Comparison of ENCODE assay signal across 15 mouse cellular contexts in the genomic region with DNA sequence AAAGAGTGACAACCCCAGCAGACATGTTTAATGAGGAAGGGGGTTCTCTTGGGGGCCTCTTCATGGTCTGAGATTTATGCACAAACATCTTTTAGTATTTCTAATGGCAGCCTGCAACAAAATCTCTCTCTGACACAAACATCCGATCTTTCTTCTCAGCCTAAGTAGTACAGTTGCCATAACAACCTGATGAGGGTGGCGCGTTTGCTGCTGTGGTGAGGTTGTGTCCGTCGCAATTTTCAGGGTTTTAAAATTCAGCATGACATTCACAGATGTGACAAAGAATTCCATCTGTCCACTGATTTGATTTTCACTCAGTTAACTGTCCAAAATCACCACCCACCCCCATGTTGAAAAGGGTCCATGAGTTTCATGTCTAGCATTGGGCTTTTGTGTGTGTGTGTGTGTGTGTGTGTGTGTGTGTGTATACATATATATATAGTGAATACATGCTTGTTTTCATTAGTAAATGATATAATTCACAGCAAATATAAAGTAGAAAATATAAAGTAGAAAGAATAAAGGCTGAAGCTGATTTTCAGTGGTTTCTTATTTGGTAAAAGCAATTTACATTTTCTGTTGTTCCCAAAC. TPM values are rescaled to one million over a fixed set of nuclear protein-coding genes. Genes with fewer than 3 reads are reported as not detected.
DNase-seq lines count a peak whose midpoint lies in the region; ATAC-seq and TF ChIP-seq lines count a peak whose summit lies in the region.
"Had no signal": no experiment of that assay in that cellular context is flagged by ENCODE, and none has a peak within 500 bp of the region (broad histone marks: within the 10 kb centered on the region; RNA-seq: fewer than 3 reads in every experiment).

No protein-coding gene starts in this region.

- peak; percentile 56 for DNase-seq in hindbrain, postnatal 0 days (ENCODE audit: low spot score)
- DNase-seq in hindbrain, embryonic 11.5 days (ENCODE audit: low spot score) = no peak
- DNase-seq in midbrain, embryonic 11.5 days (ENCODE audit: low spot score, missing footprints) = no peak
- DNase-seq in telencephalon, adult 2 months (ENCODE audit: low read depth, low spot score) = peak; percentile 49
- DNase-seq in kidney, postnatal 10 days = no peak
- DNase-seq: adrenal gland, adult 8-10 months; cerebellum, adult 8-10 months; kidney, adult 18-20 months; kidney, postnatal 36 days; liver, embryonic 13.5 days had no signal

- no peaks in the 10 kb centered on the region for H3K9me3 ChIP-seq in forebrain, embryonic 13.5 days (replicated peaks)
- H3K9me3 ChIP-seq in forebrain, embryonic 12.5 days = no peaks in the 10 kb centered on the region
- no peaks in the 10 kb centered on the region for H3K9me3 ChIP-seq in hindbrain, postnatal 0 days (ENCODE audit: low read length)
- no peaks in the 10 kb centered on the region for H3K9me3 ChIP-seq in hindbrain, embryonic 11.5 days (ENCODE audit: control insufficient read depth, low read length)
- no peaks in the 10 kb centered on the region for H3K9me3 ChIP-seq in midbrain, embryonic 16.5 days (replicated peaks; ENCODE audit: control insufficient read depth, low read length, poor library complexity, severe bottlenecking)
- H3K9me3 ChIP-seq in midbrain, embryonic 11.5 days (ENCODE audit: control insufficient read depth, low read length) = no peaks in the 10 kb centered on the region
- H3K9me3 ChIP-seq: hindbrain, embryonic 10.5 days; liver, embryonic 13.5 days had no signal

- H3K27me3 ChIP-seq in forebrain, embryonic 13.5 days = no peaks in the 10 kb centered on the region
- H3K27me3 ChIP-seq in forebrain, embryonic 12.5 days = no peaks in the 10 kb centered on the region
- H3K27me3 ChIP-seq in hindbrain, postnatal 0 days (ENCODE audit: insufficient read depth, low read length) = no peaks in the 10 kb centered on the region
- no peaks in the 10 kb centered on the region for H3K27me3 ChIP-seq in hindbrain, embryonic 11.5 days (ENCODE audit: control insufficient read depth, insufficient read depth, low read length)
- no peaks in the 10 kb centered on the region for H3K27me3 ChIP-seq in midbrain, embryonic 16.5 days (ENCODE audit: control insufficient read depth, insufficient read depth, low read depth, low read length)
- no peaks in the 10 kb centered on the region for H3K27me3 ChIP-seq in midbrain, embryonic 11.5 days (ENCODE audit: control insufficient read depth, insufficient read depth, low read length)
- H3K27me3 ChIP-seq: liver, embryonic 13.5 days had no signal

- no peak overlapping the region for H3K27ac ChIP-seq in forebrain, embryonic 13.5 days
- no peak overlapping the region for H3K27ac ChIP-seq in forebrain, embryonic 12.5 days
- no peak overlapping the region; the same call in 1 of the 2 replicates for H3K27ac ChIP-seq in hindbrain, postnatal 0 days
- H3K27ac ChIP-seq in hindbrain, embryonic 11.5 days (ENCODE audit: low read depth, low read length) = no peak overlapping the region
- H3K27ac ChIP-seq in midbrain, embryonic 16.5 days (ENCODE audit: low read length) = peak overlapping the region; percentile 47; the same call in 1 of the 2 replicates
- no peak overlapping the region for H3K27ac ChIP-seq in midbrain, embryonic 11.5 days (ENCODE audit: low read depth, low read length)
- H3K27ac ChIP-seq: hindbrain, embryonic 10.5 days; liver, embryonic 13.5 days had no signal

- TF ChIP-seq CTCF in hindbrain, postnatal 0 days (IDR thresholded peaks at IDR 0.05; ENCODE audit: low read depth) = no peak

- ATAC-seq in forebrain, embryonic 13.5 days = peak; percentile 53; the same call in 1 of the 2 replicates
- no peak for ATAC-seq in forebrain, embryonic 12.5 days (ENCODE audit: low FRiP score)
- ATAC-seq in hindbrain, postnatal 0 days = peak; percentile 71; the same call in 1 of the 2 replicates
- no peak for ATAC-seq in hindbrain, embryonic 11.5 days (ENCODE audit: low FRiP score)
- ATAC-seq in midbrain, embryonic 16.5 days = peak; percentile 78
- no peak for ATAC-seq in midbrain, embryonic 11.5 days (ENCODE audit: low FRiP score)

- H3K4me3 ChIP-seq in forebrain, embryonic 13.5 days = no peak overlapping the region
- H3K4me3 ChIP-seq in forebrain, embryonic 12.5 days (replicated peaks) = no peak overlapping the region
- H3K4me3 ChIP-seq in hindbrain, postnatal 0 days (ENCODE audit: low read length) = no peak overlapping the region
- H3K4me3 ChIP-seq in hindbrain, embryonic 11.5 days (ENCODE audit: low read depth, low read length) = no peak overlapping the region
- no peak overlapping the region for H3K4me3 ChIP-seq in midbrain, embryonic 16.5 days (ENCODE audit: low read depth, low read length)
- H3K4me3 ChIP-seq in midbrain, embryonic 11.5 days (ENCODE audit: low read depth, low read length) = no peak overlapping the region
- H3K4me3 ChIP-seq: hindbrain, embryonic 10.5 days; liver, embryonic 13.5 days; myocyte had no signal

- H3K4me1 ChIP-seq in forebrain, embryonic 13.5 days = 0 out of 2 replicates have a peak, but pooled peaks cover 2% of the 10 kb centered on the region
- peaks cover 5% of the 10 kb centered on the region; the same call in 1 of the 2 replicates for H3K4me1 ChIP-seq in forebrain, embryonic 12.5 days
- no peaks in the 10 kb centered on the region for H3K4me1 ChIP-seq in hindbrain, postnatal 0 days (ENCODE audit: insufficient read depth, low read length)
- no peaks in the 10 kb centered on the region for H3K4me1 ChIP-seq in hindbrain, embryonic 11.5 days (replicated peaks; ENCODE audit: control insufficient read depth, insufficient read depth, low read length)
- H3K4me1 ChIP-seq in midbrain, embryonic 16.5 days (ENCODE audit: control insufficient read depth, insufficient read depth, low read length) = peaks cover 4% of the 10 kb centered on the region; the same call in 1 of the 2 replicates
- no peaks in the 10 kb centered on the region for H3K4me1 ChIP-seq in midbrain, embryonic 11.5 days (ENCODE audit: control insufficient read depth, insufficient read depth, low read length)
- H3K4me1 ChIP-seq: hindbrain, embryonic 10.5 days; liver, embryonic 13.5 days had no signal

- 75% methylated on average over 5 of the region's 5 CpGs for WGBS in forebrain, embryonic 13.5 days
- 77% methylated on average over 5 of the region's 5 CpGs for WGBS in forebrain, embryonic 12.5 days
- 41% methylated on average over 5 of the region's 5 CpGs for WGBS in hindbrain, postnatal 0 days
- WGBS in hindbrain, embryonic 11.5 days = 77% methylated on average over 5 of the region's 5 CpGs
- WGBS in midbrain, embryonic 16.5 days = 46% methylated on average over 5 of the region's 5 CpGs
- 85% methylated on average over 5 of the region's 5 CpGs for WGBS in midbrain, embryonic 11.5 days

- H3K36me3 ChIP-seq in forebrain, embryonic 13.5 days (ENCODE audit: poor library complexity, severe bottlenecking) = no peaks in the 10 kb centered on the region
- H3K36me3 ChIP-seq in forebrain, embryonic 12.5 days (replicated peaks) = no peaks in the 10 kb centered on the region
- no peaks in the 10 kb centered on the region for H3K36me3 ChIP-seq in hindbrain, postnatal 0 days (ENCODE audit: insufficient read depth, low read length)
- H3K36me3 ChIP-seq in hindbrain, embryonic 11.5 days (ENCODE audit: control insufficient read depth, insufficient read depth, low read length) = no peaks in the 10 kb centered on the region
- no peaks in the 10 kb centered on the region for H3K36me3 ChIP-seq in midbrain, embryonic 16.5 days (ENCODE audit: control insufficient read depth, insufficient read depth, low read length)
- H3K36me3 ChIP-seq in midbrain, embryonic 11.5 days (ENCODE audit: control insufficient read depth, insufficient read depth, low read length) = no peaks in the 10 kb centered on the region
- H3K36me3 ChIP-seq: hindbrain, embryonic 10.5 days; liver, embryonic 13.5 days had no signal

- no peak overlapping the region for H3K4me2 ChIP-seq in forebrain, embryonic 13.5 days
- no peak overlapping the region for H3K4me2 ChIP-seq in forebrain, embryonic 12.5 days
- H3K4me2 ChIP-seq in hindbrain, postnatal 0 days (ENCODE audit: low read depth, low read length) = no peak overlapping the region
- no peak overlapping the region for H3K4me2 ChIP-seq in hindbrain, embryonic 11.5 days (replicated peaks; ENCODE audit: low read depth, low read length)
- H3K4me2 ChIP-seq in midbrain, embryonic 16.5 days (ENCODE audit: low read length) = peak overlapping the region; percentile 25; the same call in 1 of the 2 replicates
- no peak overlapping the region for H3K4me2 ChIP-seq in midbrain, embryonic 11.5 days
- H3K4me2 ChIP-seq: liver, embryonic 13.5 days had no signal

- H3K9ac ChIP-seq in forebrain, embryonic 13.5 days = no peak overlapping the region
- no peak overlapping the region for H3K9ac ChIP-seq in forebrain, embryonic 12.5 days
- H3K9ac ChIP-seq in hindbrain, postnatal 0 days (replicated peaks; ENCODE audit: low read length) = no peak overlapping the region
- no peak overlapping the region for H3K9ac ChIP-seq in hindbrain, embryonic 11.5 days (ENCODE audit: low read depth, low read length)
- H3K9ac ChIP-seq in midbrain, embryonic 16.5 days (ENCODE audit: low read depth, low read length) = no peak overlapping the region
- no peak overlapping the region for H3K9ac ChIP-seq in midbrain, embryonic 11.5 days (ENCODE audit: low read length)
- H3K9ac ChIP-seq: liver, embryonic 13.5 days had no signal

RNA-seq across cellular contexts. Expression of a gene that starts 49.0 kb away (rescaled TPM):
- 3.1 and 4.4 TPM in 2 replicates for polyA plus RNA-seq in forebrain, embryonic 13.5 days (2015; fragmentation: Nextera tagmentation; extraction: Ambion mirVana)
- polyA plus RNA-seq in forebrain, embryonic 12.5 days (2016; fragmentation: Nextera tagmentation; extraction: Ambion mirVana) = 5.8 and 6.6 TPM in 2 replicates
- total RNA-seq in hindbrain, postnatal 0 days (2014; rRNA removed) = 6.8 and 10.9 TPM in 2 replicates
- polyA plus RNA-seq in hindbrain, postnatal 0 days (2015; fragmentation: Nextera tagmentation; extraction: Ambion mirVana) = 3.0 and 3.3 TPM in 2 replicates
- 5.9 and 6.1 TPM in 2 replicates for polyA plus RNA-seq in hindbrain, embryonic 11.5 days (2014; fragmentation: Nextera tagmentation; extraction: Ambion mirVana)
- polyA plus RNA-seq in midbrain, embryonic 16.5 days (2015; fragmentation: Nextera tagmentation; extraction: Ambion mirVana) = 2.6 and 2.7 TPM in 2 replicates
- 6.7 and 6.9 TPM in 2 replicates for polyA plus RNA-seq in midbrain, embryonic 11.5 days (2014; fragmentation: Nextera tagmentation; extraction: Ambion mirVana)

Comparison
In these comparisons a context has a peak if more than half of its experiments do, and no peak if none do; other contexts are left out.
1. ATAC-seq: peak in forebrain, embryonic 13.5 days (single experiment), hindbrain, postnatal 0 days (single experiment) and midbrain, embryonic 16.5 days (single experiment); none in forebrain, embryonic 12.5 days (single experiment), hindbrain, embryonic 11.5 days (single experiment) and midbrain, embryonic 11.5 days (single experiment).
2. DNase-seq: peak in hindbrain, postnatal 0 days (single experiment) and telencephalon, adult 2 months (single experiment); none in hindbrain, embryonic 11.5 days (single experiment), midbrain, embryonic 11.5 days (single experiment) and kidney, postnatal 10 days (single experiment).